Mouse (Mus musculus): Measurements from ENCODE around the gene Gm45234.

DNA sequence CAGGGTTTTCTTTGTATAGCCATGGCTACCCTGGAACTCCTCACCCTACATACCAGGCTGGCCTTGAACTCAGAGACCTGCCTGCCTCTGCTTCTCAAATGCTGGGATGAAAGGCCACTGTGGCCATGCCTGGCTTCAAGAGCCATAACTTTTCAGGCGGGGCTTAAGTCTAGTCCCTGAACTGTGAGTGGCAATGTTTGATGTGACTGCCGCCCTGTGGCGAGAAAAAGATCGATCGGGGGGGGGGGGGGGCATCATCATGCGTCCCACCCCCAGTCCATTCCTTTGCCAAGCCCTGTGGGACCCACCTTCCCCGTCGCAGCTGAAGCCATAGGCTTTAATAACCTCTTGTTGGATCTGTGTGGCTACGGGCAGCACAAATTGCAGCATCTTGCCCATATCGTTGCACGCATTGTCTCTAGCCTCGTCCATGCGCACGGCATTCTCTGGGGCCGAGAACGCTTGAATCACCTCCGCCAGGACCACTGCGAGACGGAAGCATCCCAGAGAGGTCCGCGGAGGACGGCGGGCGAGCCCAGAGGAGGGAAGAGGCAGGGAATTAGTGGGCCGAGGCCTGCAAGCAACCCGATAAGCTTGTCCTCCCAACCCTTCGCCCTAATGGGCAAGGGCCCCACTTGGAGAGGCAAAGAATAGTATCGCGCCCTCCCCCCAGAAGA, 15.5 kb downstream of the Gm45234 start:
- TF ChIP-seq CTCF (IDR thresholded peaks at IDR 0.05; ENCODE audit: low read depth, low read length) (no peak), TAL1 (conservative IDR thresholded peaks at IDR 0.05; ENCODE audit: low read depth, low read length) (no peak; the same call in 1 of the 2 replicates), GATA1 (IDR thresholded peaks at IDR 0.05; ENCODE audit: borderline replicate concordance, low read length) (no peak)
